Mouse (Mus musculus) kidney, postnatal 10 days (tissue): Measurements from ENCODE around the gene Rce1.
A peak's percentile ranks its signal among the peaks of the same experiment; 100 is the strongest.
"Not testable (repeated sequence)": the region's sequence is repeated elsewhere in the genome, so short reads cannot be mapped to it uniquely, and the experiment has no call there.

Experiments
- DNase-seq: peaks from one replicate; pipeline ENCODE4 v3.0.0; 2021; ENCODE audit warnings: mixed read lengths

Gene Rce1

GRCm38 (mm10) chr19:4613464-4614304 is 11.8 kb downstream of the Rce1 start:
- DNase-seq = no peak

DNA sequence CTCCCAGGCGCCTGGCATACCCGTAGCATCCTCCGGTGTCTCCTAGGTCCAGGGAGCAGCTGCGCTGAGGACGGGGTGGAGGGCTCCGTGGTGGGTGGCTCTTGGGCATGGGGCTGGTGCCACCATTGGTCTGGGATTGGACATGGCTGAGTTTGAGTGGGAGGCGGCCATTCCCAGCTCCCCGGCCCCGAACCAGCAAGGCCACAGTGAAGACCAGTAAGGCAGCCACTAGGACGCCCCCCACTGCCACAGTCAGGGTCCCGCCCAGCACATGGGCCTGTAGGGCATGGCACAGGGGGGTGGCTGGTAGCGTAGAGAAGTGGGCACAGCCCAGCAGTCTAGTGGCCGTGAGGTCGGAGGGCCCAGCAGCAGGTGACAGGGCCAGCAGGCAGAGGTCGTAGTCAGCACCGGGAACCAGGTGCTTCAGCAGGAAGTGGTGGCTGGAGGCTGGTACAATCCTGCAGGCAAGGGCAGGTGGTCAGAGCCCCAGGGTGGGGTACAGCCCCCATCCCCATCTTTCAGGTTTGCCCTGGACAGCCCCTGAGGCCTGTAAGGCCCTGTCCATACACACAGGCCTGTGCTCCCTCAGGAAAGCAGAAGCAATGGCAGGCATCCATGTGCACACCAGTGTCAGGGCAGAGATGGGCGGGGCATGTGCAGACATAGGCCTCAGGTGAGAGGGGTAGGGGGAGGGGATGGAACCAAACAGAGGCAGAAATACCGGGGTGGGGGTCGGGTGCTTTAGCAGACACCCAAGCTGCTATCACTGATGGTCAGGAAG is 13.1 kb downstream of the Rce1 start:
- DNase-seq = no peak

- no peak for DNase-seq
Observed at GRCm38 (mm10) chr19:4610109-4610508, 15.3 kb downstream of the Rce1 start.

- no peak for DNase-seq
Observed at GRCm38 (mm10) chr19:4608511-4608910, 16.9 kb downstream of the Rce1 start.

GRCm38 (mm10) chr19:4607406-4607805 is 18.0 kb downstream of the Rce1 start:
- DNase-seq = no peak

GRCm38 (mm10) chr19:4605654-4606053 is 19.8 kb downstream of the Rce1 start:
- no peak for DNase-seq

- peak; percentile 75 for DNase-seq
Observed at GRCm38 (mm10) chr19:4603801-4604723, 21.4 kb downstream of the Rce1 start.

DNA sequence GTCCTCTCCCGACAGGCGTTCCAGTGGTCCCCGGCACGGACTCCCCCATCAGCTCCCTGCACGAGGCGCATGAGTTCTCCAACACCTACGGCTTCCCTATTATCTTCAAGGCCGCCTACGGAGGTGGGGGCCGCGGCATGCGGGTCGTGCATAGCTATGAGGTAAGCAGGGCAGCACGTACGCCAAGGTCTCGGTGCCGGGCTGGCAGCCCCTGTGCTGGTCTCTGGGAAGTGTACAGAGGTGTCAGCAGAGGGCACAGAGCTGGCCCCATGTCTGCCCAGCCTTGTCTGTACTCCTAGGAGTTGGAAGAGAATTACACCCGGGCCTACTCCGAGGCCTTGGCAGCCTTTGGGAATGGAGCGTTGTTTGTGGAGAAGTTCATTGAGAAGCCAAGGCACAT is 23.0 kb downstream of the Rce1 start:
- no peak for DNase-seq

GRCm38 (mm10) chr19:4596071-4596470 is 29.4 kb downstream of the Rce1 start:
- DNase-seq = no peak

DNA sequence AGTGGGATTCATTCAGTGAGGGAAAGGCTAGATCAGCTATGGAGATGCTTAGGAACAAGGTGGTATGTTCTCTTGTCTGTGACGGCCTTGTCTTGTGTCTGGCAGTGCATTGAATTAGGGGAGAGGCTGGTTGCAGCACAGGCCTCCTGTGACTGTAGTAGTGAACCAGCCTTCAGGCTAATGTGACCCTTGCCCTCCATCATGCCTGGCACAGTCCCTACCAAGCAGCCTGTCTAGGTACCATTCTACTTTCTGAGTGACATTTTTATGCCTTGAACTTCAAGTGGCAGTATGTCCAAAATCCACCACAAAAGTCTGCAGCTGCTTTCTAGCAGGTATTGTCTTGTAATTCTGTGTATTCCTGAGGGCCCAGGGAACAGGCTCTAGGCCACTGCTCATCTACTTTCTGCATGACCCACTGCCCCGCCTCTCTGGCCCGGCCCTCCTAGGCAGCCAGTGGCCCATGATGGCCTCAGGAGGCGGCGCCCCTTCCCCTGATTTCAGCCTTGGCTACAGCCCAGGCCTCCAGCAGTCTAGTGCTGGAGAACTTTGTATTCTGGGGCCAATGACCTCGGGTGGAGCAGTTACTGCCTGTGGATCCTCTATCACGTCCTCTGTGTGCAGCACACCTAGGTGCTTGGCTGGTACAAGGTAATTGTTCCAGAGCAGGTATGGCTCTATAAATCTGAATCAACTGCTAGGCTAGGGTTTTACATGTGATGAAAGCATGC is 31.5 kb downstream of the Rce1 start:
- peak; percentile 82 for DNase-seq

- no peak for DNase-seq
Observed at GRCm38 (mm10) chr19:4590025-4590424, 35.4 kb downstream of the Rce1 start.

- DNase-seq = peak; percentile 46
Observed at GRCm38 (mm10) chr19:4589081-4589480, 36.4 kb downstream of the Rce1 start.

GRCm38 (mm10) chr19:4588430-4588829 is 37.0 kb downstream of the Rce1 start:
- no peak for DNase-seq

GRCm38 (mm10) chr19:4587426-4587825 is 38.0 kb downstream of the Rce1 start:
- no peak for DNase-seq

DNA sequence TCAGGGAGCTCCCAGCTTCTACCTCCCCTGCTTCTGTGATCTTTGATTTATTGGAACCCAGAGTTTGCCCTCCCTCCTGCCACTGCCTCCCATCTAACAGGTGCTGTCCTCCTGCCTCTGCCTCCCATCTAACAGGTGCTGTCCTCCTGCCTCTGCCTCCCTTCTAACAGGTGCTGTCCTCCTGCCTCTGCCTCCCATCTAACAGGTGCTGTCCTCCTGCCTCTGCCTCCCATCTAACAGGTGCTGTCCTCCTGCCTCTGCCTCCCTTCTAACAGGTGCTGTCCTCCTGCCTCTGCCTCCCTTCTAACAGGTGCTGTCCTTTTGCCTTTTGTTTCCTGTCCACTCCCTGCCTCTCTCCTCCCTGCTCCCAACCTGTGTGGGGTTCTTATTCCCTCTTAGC is 38.7 kb downstream of the Rce1 start:
- DNase-seq = not testable (repeated sequence)

DNA sequence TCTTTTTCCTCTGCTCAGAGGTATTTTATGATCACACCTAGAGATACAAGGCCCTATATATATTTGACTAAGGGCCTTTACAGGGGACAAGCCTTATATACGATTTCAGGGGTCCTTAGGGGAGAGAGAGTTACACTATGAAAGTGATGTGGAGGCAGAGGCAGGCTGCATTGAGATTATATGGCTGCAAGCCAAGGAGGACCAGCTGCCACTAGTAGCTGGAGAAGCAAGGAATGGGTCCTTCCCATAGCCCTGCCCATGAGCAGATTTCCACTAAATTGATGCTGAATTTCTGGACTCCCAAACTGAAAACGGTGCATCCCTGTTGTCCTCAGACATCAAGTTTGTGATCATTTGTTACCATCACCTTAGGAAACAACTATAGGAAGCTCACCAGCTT is 41.6 kb downstream of the Rce1 start:
- no peak for DNase-seq

- DNase-seq = no peak
Observed at GRCm38 (mm10) chr19:4579296-4579695, 46.1 kb downstream of the Rce1 start.

- DNase-seq = peak; percentile 41
Observed at GRCm38 (mm10) chr19:4578799-4579198, 46.6 kb downstream of the Rce1 start.

DNA sequence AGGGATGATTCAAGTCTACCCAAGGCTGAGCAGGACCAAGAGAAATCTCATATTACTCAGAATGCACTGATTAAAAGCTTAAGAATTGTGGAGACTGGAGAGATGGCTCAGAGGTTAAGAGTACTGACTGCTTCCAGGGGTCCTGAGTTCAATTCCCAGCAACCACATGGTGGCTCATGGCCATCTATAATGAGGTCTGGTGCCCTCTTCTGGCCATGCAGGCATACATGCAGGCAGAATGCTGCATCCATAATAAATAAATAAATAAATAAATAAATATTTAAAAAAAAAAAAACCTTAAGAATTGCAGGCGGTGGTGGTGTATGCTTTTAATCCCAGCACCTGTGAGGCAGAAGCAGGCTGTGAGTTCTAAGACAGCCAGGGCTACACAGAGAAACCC is 52.2 kb downstream of the Rce1 start:
- no peak for DNase-seq
